Mouse (Mus musculus) hindlimb bud, embryonic 11.5 days (tissue): ENCODE data around the gene Tnni1.
A peak's percentile ranks its signal among the peaks of the same experiment; 100 is the strongest.

ENCODE experiments used
- DNase-seq: peaks from one replicate; pipeline ENCODE4 v3.0.0-alpha.2; 2012; ENCODE audit warnings: low read depth, low spot score; ENCODE audit errors: extremely low spot score

Tnni1 gene

DNA sequence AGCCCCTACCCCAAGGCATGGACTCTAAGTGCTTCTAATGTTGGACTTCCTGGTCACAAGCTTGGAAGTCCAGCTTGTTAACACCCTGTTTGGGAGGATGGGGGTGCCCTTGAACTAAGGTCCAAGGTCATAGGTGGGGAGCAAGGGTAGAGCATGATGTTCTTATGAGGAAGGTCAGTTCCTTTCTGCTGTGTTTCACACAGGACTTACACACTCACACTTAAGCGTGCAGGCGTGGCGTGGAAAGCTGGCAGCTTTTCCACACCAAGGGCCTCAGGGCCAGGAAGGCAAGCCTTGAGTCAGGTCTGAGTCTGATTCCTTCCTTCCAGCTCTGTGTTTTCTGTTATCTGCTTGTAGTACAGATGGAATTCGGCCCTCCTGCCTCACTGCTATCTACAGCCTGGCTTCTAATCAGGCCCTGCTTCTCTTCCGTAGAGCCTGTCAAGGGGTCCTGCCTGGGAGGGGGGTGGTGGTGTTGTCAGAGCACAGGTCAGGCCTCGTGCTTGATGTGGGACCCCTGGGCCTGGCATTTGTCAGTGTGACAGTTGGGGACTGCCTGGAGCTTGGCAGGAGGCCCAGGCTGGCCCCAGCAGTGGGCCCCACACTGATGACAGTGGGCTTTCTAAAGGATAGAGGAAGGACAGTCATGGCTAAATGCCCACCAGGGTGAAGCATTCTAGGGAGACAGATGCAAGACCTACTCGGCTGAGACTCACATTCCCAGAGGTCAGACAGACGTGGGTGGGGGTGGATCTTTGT, 21.1 kb downstream of the Tnni1 start:
- no peak for DNase-seq

DNA sequence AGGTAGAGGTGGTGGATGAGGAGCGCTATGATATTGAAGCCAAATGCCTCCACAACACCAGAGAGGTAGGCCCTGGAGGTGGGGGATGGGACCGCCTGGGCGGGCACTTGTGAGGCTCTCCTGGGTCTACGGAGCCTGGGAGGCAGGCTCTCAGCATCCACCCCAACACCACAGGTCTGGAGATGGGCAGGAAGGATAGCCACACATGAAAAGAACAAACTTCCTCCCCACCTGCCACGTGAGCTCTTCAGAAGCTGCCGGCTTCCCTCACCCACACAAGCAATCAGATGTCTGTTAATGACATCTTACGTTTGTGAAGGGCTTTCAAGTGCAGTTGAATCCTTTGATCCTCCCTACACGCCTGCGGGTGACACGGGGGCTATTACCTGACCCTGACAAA, 28.3 kb downstream of the Tnni1 start:
- no peak for DNase-seq

DNA sequence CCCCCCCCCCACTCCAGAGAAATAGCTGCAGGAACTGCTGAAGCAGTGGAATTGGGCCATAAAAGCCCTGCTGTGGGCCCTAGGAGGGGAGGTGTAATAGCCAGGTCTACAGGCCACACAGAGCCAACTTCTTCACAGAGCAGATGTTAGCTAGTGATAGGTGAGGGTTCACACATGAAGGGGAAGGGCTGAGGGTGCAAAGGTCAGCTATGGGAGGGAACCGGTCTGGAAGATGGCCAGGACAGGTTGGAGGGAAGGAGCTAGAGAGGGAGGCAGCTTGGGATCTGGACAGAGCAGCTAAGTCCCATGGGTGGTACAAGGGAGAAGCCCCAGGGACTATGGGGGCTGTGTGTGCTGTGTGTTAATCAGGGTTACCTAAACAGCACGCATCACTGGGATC, 30.9 kb downstream of the Tnni1 start:
- DNase-seq: no peak

DNA sequence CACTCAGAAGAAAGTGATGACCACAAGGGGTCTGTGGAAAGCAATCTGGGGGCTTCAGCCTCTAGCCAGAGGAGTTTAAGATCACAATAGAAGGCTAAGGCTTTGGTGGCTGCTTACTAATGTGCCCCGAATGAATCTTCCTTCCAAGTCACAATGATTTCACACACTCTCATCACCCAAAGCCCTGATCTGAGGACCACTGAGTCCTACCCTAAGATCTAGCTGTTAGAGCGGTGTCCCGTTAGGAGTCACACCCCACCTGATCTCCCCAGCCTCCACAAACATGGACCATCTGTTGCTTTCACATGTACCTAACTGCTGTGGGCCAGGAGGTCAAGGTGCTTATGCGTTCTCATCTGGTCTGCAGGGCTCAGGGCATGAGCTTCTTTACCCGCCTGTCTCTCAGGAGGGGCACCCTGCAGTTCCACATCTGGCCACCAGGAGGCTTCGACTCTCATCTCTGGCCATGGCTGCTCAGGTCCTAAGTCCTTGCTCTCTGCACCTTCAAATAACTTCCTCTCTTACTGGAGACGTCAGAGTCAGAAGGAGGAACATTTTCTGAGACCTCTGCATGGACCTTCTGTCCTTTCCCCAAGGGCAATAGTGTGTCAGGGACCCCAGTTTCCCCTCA, 31.9 kb downstream of the Tnni1 start:
- peak; percentile 52 for DNase-seq

DNA sequence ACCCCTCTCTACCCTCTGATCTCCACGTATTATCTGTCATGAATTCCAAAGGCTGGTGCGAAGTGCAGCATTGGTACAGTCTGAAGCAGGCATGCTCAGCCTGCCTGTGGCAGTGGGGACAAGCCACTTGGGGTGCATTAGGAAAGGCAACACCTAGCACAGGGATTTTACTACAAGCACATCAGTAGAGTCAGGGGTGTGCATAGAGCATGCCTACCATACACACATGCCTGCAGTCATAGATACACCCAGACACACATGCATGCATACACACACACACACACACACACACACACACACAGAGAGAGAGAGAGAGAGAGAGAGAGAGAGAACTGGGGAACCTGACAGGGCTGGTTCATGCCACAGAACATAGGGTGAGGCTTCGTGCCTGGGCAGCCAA, 33.0 kb downstream of the Tnni1 start:
- no peak for DNase-seq

DNA sequence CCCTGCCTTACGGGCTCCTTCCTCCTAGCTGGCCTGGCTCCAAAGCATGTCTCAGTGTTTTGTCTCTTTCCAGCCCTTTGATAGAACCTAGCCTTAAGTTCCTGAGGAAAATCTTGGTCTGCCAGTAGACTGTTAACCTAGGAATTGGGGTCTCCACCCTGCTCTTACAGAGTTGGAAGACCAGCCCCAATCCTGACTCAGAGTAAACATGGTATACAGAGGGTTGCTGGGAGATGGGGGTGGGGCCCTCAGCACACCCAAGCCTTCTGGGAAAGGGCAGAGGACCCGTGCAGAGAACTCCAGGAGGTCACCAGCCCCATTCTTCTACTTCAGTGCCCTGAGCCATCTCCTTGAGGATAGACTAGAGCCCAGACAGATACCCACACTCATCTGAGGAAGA, 33.4 kb downstream of the Tnni1 start:
- no peak for DNase-seq

DNA sequence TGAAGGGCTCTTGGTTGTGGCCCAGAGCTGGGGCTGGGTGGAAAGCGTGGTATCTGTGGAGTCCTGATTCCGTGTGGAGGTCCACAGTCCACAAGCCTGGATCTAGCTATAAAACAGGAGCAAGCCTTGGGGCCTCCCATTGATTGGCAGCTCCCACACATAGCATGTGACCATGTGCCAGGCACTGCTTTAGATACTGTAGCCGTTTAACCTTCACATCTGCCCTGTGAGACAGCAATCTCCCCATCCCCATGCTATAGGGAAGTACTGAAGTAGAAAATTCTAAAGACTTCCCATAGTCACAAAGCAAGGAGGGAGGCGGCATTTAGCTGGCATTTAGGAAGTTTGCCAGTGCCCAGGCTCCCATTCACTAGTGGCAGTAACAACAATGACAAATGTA, 33.8 kb downstream of the Tnni1 start:
- no peak for DNase-seq

DNA sequence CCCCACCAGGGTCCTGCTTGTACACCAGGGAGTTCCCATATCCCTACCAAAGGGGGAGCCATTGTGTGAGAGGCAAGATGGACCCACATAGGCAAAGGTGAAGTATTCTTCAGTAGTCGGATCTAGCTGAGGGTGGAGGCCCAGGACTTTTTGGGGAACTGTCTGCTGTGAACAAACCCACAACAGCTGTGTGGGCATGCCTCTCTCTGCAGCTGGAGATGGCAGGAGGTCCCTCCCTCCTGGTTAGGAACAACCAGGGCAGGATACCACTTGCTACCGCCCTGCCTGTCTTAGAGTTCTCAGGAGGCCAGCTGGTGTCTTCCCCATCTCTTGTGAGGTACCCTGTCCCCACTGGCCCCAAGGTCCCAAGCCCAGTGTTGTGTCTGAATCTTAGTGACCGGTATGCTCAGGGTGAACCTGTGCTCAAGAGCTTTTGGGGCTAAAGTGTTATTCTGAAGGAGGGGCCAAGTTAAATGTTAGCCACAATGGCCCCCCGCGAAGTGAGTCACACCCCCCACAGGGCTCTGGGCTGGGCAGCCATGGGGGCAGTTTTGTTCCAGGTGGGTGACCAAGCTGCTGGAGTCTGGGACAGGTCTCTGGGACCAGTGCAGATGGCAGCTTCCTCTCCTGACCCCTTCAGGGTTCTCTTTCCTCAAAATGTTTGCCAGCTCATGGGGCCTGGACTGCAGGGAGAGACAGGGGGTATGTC, 34.6 kb downstream of the Tnni1 start:
- DNase-seq: no peak

DNA sequence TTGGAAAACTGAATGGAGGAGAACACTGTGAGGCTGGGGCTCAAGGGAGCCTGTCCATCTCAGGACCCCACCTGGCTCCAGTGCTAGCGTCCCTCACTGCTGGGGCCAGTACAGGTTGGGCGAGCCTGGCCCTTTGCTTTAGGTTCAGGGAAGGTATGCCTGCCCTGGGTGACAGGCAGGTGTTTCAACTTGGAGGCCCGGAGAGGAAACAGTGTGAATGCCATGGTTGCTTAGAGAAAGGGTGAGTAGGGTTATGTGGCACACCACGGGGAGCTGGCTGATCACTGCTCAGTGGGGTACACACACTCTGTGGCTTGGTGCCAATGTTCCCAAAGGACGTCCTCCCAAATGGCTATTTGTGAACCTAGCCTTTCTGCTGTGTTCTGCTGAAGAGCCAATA, 35.3 kb downstream of the Tnni1 start:
- no peak for DNase-seq

DNA sequence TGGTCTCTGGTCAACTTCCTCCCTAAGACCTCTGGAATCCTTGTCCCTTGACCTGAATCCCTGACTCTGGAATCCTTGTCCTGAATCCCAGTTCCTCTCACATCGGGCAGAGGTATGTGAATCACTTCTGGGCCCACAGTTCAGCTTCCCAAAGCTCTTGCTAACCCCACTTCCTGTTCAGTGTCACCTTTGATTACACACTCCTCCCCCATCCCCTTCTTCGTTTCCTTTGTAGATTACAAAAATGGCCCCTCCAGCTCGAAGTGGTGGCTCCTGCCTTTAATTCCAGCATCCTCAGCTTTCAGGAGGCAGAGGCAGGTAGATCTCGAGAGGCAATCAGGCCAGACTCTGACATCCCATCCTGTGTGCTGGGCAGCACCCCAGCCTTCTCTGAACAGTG, 38.4 kb downstream of the Tnni1 start:
- DNase-seq: no peak

DNA sequence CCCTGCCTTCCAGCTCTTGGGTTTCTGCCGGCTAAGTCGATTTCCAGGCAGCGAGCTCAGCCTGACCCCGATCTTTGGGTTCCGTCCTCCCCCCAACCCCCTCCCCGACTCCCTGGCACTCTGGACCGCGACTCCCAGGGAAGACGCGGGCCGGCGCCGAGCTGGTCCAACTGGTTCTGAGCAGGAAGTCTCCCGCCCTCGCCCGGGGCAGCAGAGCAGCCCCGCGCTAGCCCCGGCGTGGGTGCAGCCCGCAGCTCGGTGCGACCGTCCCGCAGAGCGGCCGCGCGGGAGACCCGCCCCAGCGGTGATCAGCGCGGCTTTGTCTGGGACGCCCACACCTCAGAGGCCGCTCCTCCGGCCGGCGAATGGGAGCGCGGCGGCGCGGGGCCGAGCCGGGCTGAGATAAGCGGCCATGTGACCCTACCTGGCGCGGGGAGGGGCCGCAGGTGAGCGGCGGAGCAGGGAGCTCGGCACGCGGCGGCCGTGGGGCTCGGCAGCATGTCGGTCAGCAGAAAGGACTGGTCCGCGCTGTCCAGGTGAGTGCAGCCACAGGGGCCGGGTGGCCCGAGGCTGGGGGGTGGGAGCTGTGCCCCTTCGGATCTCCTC, 39.4 kb downstream of the Tnni1 start, which contains the start of gene Lad1:
TSS of gene Lad1 (plus strand) at position 118 of the 606 bp plus-strand sequence.
- DNase-seq: no peak

DNA sequence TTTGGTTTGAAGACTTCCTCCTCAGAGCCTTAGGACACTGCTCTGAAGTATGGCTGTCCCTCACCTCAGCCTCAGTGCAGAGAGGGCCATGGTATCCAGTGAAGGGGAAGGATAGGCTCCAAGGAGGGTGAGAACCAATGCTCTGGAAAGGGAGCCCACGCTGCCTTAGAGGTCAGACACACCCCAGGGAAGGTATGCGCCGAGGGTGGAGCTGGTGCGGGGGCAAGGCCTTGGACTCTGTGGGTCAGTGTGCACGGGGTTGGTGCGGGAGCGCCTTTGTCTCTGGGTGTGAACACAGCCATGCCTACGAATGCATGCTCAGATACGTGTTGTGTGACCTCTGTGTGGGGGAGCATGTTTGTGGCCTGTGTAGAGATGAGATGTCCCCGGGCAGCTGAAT, 40.8 kb downstream of the Tnni1 start:
- no peak for DNase-seq

DNA sequence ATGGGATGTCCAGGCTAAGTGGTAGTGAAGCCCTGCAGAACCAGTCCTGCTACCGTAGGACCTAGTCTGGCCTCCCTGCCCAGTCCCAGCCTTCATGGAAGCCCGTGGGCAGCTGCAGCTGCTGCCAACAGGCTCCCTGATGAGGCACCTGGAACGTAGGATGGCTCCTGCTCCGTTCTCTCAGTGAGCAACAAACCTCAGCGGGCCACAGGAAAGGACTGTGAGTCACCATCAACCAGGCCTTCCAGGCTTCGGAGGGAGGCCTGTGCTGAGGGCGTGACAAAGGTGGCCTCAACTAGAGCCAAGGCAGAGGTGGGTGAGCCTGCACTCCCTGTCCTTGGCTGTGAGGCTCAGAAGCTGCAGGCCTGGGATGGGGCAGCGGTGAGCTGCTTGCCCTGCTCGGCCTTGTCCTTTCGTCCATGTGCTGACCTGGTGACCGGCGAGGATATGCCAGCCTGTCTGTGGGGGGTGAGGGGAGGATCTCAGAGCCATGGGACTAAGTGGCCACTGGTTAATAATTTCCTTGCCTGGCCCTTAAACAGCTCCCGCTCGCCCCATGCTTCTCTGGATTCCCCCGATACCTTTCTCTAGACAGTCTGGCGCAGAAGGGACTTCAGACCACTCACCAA, 41.6 kb downstream of the Tnni1 start:
- no peak for DNase-seq

DNA sequence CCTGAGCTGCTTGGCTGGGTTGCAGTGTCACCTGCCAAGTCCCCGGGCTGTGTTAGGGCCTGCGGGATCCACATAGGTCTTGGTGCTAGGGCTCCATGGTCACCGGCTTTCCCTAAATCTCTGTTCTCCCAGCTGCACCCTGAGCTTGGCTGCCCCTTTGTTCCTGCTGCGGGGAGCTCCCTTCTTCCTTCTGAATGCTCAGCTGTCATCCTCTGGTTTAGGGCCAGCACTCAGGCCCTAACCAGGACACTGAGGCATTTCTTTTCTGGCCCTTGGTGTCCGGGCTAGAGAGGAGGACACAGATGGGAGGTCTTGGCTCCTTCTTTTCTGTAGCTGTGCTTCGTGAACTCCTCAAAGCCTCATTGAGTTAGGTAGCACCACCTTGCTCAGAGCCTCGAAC, 42.5 kb downstream of the Tnni1 start:
- no peak for DNase-seq

DNA sequence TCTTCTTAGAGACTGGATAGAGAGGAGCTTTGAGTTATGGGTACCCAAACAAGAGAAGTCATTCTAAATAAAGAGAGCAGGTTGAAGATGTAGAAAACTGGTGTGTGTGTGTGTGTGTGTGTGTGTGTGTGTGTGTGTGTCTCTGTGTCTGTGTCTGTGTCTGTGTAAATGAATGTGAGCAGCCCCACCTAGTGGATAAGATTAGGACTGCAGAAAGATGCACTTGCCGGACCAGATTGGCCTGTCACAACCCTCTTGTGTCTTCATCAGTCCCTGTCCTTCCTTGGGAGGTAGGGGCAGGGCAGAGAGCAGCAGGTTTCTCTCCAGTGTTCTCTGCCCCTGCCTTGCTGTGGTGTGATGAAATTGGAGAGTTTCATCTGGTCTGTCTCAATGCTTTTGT, 49.7 kb downstream of the Tnni1 start:
- DNase-seq: no peak

DNA sequence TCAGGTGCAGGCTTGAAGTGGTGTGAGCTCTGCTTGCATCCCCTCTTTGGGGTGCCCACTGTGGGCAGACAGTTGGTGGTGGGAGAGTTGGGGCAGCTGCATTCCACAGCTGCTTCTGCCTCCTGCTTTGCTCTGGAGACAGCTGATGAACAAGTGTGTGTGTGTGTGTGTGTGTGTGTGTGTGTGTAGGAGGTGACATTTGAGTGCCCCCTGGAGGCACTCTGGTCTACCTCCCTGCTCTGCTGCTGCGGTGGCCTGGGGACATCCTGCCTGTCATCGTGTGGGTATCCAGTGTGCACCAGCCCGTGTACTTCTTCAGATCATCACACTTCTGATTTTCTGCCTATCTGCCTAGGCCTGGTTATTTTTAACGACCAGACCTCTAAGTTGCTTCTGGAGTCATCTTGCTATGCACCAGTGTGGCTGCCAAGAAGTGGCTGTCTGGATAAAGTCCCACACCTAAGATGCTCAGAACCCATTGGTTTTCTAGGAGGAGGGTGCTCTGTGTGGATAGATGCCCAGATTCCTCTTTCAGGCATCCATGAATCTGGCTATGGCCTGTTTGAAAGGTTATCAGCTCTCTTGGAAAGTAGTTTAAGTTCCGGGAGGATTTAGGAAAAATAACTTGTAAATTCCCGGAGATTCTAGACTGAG, 55.1 kb downstream of the Tnni1 start:
- no peak for DNase-seq

DNA sequence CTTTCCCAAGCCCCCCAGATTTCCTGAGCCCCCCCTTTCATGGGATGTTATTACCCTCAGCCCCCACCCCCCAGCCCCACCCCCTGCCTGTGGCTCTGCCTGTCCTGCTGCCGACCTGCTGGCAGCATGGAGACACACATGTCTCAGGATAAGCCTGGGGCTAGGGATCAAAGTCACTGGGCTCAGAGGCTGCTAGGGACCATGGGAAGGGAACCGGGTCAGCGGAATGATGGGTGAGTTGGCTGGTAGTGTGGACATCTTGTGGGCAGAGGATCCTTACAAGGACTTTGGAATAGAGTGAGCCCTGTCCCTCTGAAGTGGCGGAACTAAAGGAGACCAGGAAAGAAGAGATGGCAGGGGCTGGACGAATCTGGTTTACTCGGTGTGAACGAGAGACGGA, 55.7 kb downstream of the Tnni1 start:
- DNase-seq: no peak

DNA sequence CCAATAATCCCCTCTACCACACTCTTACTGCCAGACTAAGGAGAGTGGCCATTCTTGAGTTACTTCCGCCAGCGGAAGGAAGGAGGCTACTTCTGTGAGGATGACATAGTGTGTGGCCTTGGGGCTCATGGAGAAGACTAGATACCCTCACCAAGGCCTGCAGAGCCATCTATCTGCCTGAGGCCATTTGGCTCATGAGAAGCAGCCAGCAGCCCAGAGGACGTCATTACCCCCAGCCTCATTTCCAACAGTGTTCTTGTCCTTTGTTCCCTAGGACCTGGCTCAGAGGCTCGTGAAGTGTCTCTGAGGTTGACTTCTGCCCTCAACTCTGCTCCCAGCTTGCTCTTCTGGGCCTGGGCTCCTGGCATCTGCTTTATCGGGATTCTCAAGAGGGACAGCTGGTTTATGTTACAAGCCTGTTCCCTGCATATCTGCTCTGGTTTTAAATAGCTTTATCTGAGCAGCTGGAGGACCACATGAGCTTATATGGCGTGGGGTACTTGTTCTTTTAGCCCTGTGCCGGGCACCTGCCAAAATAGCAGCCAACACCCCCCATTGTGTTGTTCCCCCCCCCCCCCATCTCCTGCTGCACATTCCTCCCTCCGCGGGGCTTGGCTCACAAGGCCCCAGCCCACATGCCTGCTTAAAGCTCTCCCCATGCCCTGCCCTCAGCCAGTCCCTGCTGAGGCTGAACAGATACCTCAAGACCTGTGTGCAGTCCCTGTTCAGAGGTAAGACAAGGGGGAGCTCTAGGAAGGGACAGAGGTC, 56.7 kb downstream of the Tnni1 start, which contains the start of gene Tnnt2:
TSS of gene Tnnt2 (plus strand) at position 639 of the 768 bp plus-strand sequence.
- DNase-seq: no peak

DNA sequence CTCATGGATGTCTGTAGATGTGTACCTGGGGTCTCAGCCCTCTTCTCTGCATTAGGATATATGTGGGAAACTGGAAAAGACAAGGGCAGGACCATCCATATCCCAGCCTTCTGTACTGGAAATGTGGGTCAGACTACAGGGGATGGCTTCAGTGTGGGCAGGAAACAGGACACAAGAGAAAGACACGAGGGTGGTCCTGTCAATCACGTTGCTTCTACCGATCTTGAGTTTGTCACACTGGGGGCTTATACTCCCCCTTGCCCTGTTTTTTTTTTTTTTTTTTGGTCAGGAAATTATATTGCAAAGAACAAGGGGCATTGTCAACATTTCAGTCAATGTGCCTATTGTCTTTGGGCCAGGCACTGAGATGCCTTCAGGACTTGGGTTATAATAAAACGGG, 59.4 kb downstream of the Tnni1 start:
- DNase-seq: no peak

DNA sequence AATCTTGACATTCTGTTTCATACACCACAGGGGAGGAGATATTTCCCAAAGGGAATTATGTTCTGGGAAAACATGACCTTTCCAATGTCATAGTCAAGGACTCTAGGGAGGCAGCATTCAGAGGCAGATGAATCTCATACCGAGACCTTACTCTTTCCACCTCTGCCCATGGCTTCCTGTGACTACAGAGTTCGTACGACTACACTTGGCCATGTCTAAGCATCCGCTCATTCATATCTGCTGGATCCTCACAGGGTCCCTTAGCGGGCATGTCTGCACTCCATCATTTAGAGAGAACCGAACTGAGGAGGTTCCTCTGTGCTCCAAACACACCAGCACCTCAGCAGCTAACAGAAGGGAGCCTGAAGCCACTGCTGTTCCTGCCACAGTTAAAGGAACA, 59.8 kb downstream of the Tnni1 start:
- no peak for DNase-seq
